Mouse (Mus musculus): ENCODE data around the gene Psen1.

DNA sequence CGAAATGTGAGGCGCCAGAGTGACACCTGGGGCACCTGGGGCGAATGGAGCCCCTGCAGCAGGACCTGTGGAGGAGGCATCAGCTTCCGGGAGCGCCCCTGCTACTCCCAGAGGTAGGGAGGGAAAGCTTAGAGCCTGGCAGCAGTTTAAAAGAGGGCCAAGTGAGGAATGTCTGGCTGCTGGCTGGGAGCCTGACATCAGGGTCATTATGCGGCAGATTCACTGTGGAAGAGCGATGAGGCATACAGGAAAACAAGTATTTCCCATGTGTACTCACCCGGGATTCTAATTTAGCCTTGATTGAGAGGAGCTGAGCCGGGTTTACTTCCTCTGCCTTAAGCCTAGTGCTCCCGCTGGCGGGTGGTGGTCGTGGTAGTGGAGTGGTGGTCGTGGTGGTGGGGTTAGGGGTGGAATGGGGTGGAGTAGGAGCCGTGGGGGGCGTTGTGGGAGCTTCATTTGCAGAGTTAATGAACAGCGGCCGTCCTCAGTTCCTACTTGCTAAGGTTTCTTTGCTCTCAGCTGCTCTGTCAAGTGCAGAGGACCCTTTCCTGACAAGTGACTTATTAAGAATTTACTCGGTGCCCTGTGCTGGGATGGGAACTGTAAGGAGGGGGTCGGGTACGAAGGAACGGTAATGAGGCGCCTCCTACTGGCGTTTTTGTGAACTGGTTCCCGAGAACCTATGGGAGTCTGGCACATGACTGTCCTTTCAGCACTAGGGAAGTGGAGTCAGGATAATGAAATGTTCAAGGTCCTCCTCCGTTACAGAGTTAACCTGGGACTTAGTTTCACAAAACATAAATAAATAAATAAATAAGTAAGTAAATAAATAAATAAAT, 82.7 kb downstream of the Psen1 start:
- no peak for TF ChIP-seq CTCF (IDR thresholded peaks at IDR 0.05; ENCODE audit: borderline replicate concordance, control insufficient read depth, extremely low read depth, insufficient read depth, low read length, poor library complexity)
- no peak for TF ChIP-seq POLR2A (IDR thresholded peaks at IDR 0.05; ENCODE audit: control insufficient read depth, extremely low read depth, insufficient read depth, low read length, poor library complexity)

All from thymus, adult 2 months (tissue).